Mouse (Mus musculus): ENCODE data around the gene Etfbkmt.

- TF ChIP-seq CTCF (IDR thresholded peaks at IDR 0.05; ENCODE audit: insufficient read depth, low read depth, low read length) (no peak), POLR2A (IDR thresholded peaks at IDR 0.05; ENCODE audit: insufficient read depth, low read depth, low read length) (no peak)
Observed at GRCm38 (mm10) chr6:149135631-149136030, 4.0 kb upstream of the Etfbkmt start.

All from olfactory bulb, adult 2 months (tissue).